Mouse (Mus musculus) hindbrain, embryonic 13.5 days (tissue): ENCODE measurements around the gene Ahsg. TPM values are rescaled to one million over a fixed set of nuclear protein-coding genes. Genes with fewer than 3 reads are reported as not detected.

ENCODE experiments used
- ATAC-seq: fragments of 200-750 bp; cut with Nextera tagmentation; 2 replicates; pipeline ENCODE4 v1.8.0; 2017; ENCODE audit warnings: moderate TSS enrichment; ENCODE audit not compliant: low FRiP score
- H3K27ac ChIP-seq: fragments of 300-500 bp; sonication (generic); 2 replicates; pipeline ENCODE4 v1.5.1; 2015; ENCODE audit warnings: inconsistent platforms, mild to moderate bottlenecking, moderate library complexity
- H3K27me3 ChIP-seq: fragments of 300-500 bp; sonication (generic); 2 replicates; pipeline ENCODE4 v1.6.1; 2015; ENCODE audit warnings: mild to moderate bottlenecking, inconsistent platforms
- H3K36me3 ChIP-seq: fragments of 300-500 bp; sonication (generic); 2 replicates; pipeline ENCODE4 v1.6.1; 2015; ENCODE audit warnings: mild to moderate bottlenecking, inconsistent platforms
- H3K4me1 ChIP-seq: fragments of 300-500 bp; sonication (generic); replicated peaks from 2 replicates; pipeline ENCODE4 v1.6.1; 2015; ENCODE audit warnings: inconsistent platforms
- H3K4me2 ChIP-seq: fragments of 300-500 bp; sonication (generic); 2 replicates; pipeline ENCODE4 v1.6.1; 2015; ENCODE audit warnings: inconsistent platforms, mild to moderate bottlenecking, moderate library complexity
- H3K4me3 ChIP-seq: fragments of 300-500 bp; sonication (generic); 2 replicates; pipeline ENCODE4 v1.5.1; 2015; ENCODE audit warnings: mild to moderate bottlenecking, inconsistent platforms
- H3K9ac ChIP-seq: fragments of 300-500 bp; sonication (generic); 2 replicates; pipeline ENCODE4 v1.6.1; 2015; ENCODE audit warnings: mild to moderate bottlenecking, inconsistent platforms
- H3K9me3 ChIP-seq: fragments of 300-500 bp; sonication (generic); 2 replicates; pipeline ENCODE4 v1.6.1; 2016; ENCODE audit warnings: inconsistent platforms
- WGBS: fragments of 180-500 bp; shearing (Covaris S2); methylation state at CpG from one replicate; pipeline ENCODE4 v1.1.7; 2015; 5-methylcytosine and 5-hydroxymethylcytosine counted together
- polyA plus RNA-seq: library from polyadenylated mRNA; unstranded; fragments of >200 nt; fragmentation: Nextera tagmentation; extraction: Ambion mirVana; gene quantifications from 2 replicates; pipeline ENCODE4 v1.2.1, GENCODE M21; 2015

Gene Ahsg
- 0.23 TPM in 1 of 2 replicates, not detected in the other for polyA plus RNA-seq

DNA sequence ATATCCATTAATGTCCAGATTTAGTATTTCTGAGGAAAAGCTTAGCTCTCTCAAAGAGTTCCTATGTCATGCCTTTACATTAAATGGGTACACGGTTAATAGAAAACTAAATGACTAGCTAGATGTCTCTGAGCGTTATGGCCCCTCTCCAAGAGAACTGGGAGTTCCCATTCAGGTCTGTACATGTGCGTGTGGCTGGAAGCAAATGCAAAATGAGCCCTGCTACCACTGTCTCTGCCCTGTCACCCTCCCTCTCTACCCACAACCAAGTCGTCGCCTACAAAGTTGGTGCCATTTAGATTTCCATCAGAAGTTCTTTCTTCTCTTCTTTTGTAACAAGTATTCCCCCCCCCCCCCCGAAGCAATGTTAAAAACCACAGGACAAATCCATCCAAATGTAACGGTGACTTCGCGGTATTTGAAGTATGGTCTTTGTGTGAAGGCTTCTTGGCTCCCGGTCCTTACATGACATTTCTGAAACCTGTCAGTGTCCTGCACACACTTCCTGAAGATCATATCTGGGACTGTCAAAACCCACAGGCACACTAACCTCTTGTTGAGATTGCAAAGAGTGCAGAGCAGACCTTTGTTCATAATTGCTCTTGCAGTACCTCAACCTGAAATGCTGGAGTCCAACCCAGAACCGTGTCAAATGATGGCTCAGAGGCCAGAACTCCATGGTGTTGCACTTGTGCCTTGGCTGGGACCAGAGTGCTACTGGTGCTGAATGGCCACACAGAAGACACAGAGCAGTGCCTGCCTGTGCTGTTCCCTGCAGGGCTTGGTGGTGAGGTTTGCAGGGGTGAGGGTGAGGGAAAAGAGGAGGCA lies at the start of gene Ahsg:
Gene Ahsg (plus strand): TSS at position 595 of the 828 bp plus-strand sequence.
- no peak within 1 kb of the TSS for H3K27ac ChIP-seq
- no peaks in the 10 kb centered on the region for H3K27me3 ChIP-seq
- no peak for ATAC-seq
- no peak within 1 kb of the TSS for H3K9ac ChIP-seq
- H3K4me3 ChIP-seq = no peak within 1 kb of the TSS
- H3K4me2 ChIP-seq = no peak within 1 kb of the TSS
- no peaks in the 10 kb centered on the region for H3K9me3 ChIP-seq
- no peaks in the 10 kb centered on the region for H3K36me3 ChIP-seq
- 83% methylated on average over 11 of the region's 11 CpGs for WGBS
- no peaks in the 10 kb centered on the region for H3K4me1 ChIP-seq

DNA sequence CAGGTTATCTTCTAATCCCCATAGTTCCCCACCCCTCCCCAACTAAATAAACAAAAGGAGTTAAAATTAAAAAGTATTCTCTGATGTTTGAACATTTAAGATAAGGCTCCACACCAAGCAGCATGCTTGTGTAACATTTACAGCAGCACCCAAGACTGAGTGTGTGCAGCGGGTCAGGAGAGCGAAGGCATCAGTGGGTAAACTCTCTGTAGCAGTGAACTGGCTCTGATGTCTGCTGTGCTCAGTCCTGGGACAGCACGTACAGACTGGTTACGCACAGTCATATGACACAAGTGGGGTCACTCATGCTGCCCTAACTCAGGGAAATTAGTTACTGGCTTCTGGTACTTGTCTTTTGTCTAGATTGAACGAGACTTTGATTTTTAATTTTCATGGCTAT lies 48.2 kb upstream of the Ahsg start:
- Histone ChIP-seq H3K36me3 (peaks cover 26% of the 10 kb centered on the region), H3K4me3 (no peak overlapping the region), H3K27ac (no peak overlapping the region), H3K9ac (no peak overlapping the region), H3K4me1 (peaks cover 15% of the 10 kb centered on the region), H3K27me3 (no peaks in the 10 kb centered on the region), H3K4me2 (no peak overlapping the region), H3K9me3 (no peaks in the 10 kb centered on the region)
- ATAC-seq = no peak
- WGBS = 91% methylated on average over 5 of the region's 5 CpGs

DNA sequence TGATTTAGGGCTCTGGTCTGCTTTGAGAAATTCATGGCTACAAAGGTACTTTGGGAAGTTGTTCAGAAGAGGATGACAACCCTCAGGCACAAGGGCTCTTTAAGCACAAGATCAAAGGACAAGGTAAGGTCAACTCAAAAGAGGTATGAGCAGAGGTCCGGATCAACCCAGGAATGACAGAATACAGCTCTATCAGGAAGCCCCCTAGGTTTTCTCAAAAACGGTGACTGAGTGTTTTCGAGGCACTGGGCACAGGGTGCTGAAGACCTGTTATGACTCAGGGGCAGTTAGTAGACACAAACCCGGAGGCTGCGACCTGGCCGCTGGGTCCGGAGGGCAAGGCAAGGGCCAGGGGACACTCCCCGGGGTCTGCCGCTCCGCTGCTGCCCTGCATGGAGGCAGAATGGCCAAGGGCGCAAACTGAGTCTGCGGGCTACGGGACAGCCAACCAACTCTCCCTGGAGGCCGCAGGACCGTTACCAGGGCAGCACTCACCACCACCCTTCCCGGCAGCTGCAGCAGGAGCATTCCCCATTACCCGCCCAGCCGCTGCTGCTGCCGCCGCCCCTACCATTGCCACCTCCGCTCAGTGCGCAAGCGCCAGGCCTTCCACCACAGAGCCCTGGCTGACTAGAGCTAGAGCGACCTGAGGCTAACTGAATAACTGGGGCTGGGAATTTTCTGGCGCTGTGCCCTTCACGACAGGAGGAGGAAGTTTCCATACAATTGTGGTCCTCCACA lies 46.8 kb upstream of the Ahsg start:
- Histone ChIP-seq H3K27me3 (no peaks in the 10 kb centered on the region), H3K36me3 (peaks cover 18% of the 10 kb centered on the region; the same call in 1 of the 2 replicates), H3K27ac (peak overlapping the region; percentile 61; the same call in 1 of the 2 replicates), H3K9me3 (no peaks in the 10 kb centered on the region), H3K4me3 (peak overlapping the region; percentile 51), H3K4me2 (peak overlapping the region; percentile 71), H3K9ac (peak overlapping the region; percentile 87), H3K4me1 (peaks cover 15% of the 10 kb centered on the region)
- 8% methylated on average over 26 of the region's 26 CpGs for whole genome bisulfite sequencing
- ATAC-seq = peak; percentile 97

DNA sequence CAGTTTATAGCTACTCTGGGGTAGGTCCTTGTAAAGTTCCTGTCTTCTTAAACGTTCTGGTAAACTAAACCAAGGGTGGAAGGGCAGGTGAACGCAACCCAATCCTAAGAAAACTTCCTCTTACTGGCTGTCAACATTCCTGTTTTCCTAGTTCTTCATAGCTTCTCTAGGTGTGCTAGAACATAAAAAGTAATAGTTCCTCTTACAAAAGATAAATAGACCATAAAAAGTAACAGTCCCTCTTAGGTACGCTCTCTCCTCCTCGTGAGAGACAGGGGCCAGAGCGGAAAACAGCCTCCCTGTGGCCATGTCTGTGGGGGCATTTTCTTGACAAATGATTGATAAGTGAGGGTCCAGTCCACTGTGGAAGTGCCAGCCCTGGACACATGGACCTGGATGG lies 46.2 kb upstream of the Ahsg start:
- H3K27me3 ChIP-seq = no peaks in the 10 kb centered on the region
- peak overlapping the region; percentile 51 for H3K4me3 ChIP-seq
- 73% methylated on average over 5 of the region's 5 CpGs for WGBS
- H3K4me2 ChIP-seq = peak overlapping the region; percentile 71
- ATAC-seq = peak; percentile 44
- H3K36me3 ChIP-seq = peaks cover 14% of the 10 kb centered on the region; the same call in 1 of the 2 replicates
- H3K9ac ChIP-seq = peak overlapping the region; percentile 87; the same call in 1 of the 2 replicates
- H3K27ac ChIP-seq = 0 out of 2 replicates have a peak overlapping the region, but pooled peaks have one; percentile 61
- H3K4me1 ChIP-seq = peaks cover 15% of the 10 kb centered on the region
- no peaks in the 10 kb centered on the region for H3K9me3 ChIP-seq

DNA sequence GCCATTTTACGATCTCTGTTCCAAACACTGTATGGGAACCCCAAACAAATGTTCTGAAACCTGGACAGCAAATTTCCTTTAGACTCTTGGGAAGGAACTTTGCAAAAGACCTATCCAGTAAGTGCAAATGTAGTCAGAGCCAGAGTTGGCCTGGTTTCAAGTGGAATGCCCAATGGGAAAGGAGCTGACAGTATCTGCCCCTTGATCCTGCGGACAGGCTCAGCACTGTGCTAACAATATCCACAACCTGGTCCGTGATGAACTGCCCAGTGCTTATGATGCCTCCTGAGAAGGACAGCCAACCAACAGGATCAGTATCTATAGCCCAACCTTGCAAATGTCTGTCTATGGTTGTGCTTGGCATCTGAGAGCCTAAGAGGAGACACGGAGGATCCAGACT lies 45.6 kb upstream of the Ahsg start:
- Histone ChIP-seq H3K4me1 (peaks cover 15% of the 10 kb centered on the region), H3K4me2 (no peak overlapping the region), H3K9ac (no peak overlapping the region), H3K4me3 (no peak overlapping the region), H3K36me3 (peaks cover 8% of the 10 kb centered on the region; the same call in 1 of the 2 replicates), H3K27me3 (no peaks in the 10 kb centered on the region), H3K9me3 (no peaks in the 10 kb centered on the region), H3K27ac (no peak overlapping the region)
- no peak for ATAC-seq
- WGBS = 92% methylated on average over 4 of the region's 4 CpGs

DNA sequence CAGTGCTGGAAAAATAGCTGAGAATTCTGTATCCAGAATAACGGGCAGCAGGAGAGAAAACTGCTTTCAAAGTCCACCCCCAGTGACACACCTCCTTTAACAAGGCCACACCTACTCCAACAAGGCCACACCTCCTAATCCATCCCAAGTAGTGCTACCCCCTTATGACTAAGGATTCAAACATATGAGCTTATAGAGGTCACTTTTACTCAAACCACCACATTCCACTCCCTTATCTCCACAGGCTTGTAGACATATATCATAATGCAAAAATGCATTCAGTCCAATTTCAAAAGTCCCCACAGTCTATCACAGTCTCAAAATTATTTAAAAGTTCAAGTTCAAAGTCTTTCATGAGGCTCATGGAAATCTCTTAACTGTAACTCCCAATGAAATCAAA lies 43.4 kb upstream of the Ahsg start:
- H3K4me1 ChIP-seq = peaks cover 15% of the 10 kb centered on the region
- no peak for ATAC-seq
- H3K4me2 ChIP-seq = no peak overlapping the region
- H3K4me3 ChIP-seq = no peak overlapping the region
- WGBS = 79% methylated on average over 1 of the region's 1 CpGs
- H3K36me3 ChIP-seq = no peaks in the 10 kb centered on the region
- H3K9ac ChIP-seq = no peak overlapping the region
- H3K27me3 ChIP-seq = no peaks in the 10 kb centered on the region
- no peaks in the 10 kb centered on the region for H3K9me3 ChIP-seq
- H3K27ac ChIP-seq = no peak overlapping the region

DNA sequence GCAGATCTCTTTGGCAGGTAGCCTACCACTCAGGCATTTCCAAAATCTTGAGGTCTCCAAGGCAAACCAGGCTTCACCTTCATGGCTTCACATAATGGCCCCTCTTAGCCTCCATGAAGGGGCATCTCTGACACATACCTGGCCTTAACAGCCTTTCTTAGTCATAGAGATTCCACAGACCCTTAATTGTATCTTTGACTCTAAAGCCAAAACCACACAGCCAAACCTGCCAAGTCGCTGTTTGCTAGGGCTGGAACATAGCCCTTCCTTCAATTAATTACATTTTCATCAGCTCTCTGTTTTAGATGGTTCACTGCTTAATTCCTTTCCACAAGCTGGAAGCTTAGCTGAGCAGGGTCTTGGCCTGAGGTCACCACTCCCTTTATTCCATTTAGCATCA lies 42.7 kb upstream of the Ahsg start:
- Histone ChIP-seq H3K4me2 (no peak overlapping the region), H3K9ac (no peak overlapping the region), H3K36me3 (no peaks in the 10 kb centered on the region), H3K27ac (no peak overlapping the region), H3K27me3 (no peaks in the 10 kb centered on the region), H3K4me3 (no peak overlapping the region), H3K9me3 (no peaks in the 10 kb centered on the region), H3K4me1 (peaks cover 15% of the 10 kb centered on the region)
- WGBS = 95% methylated on average over 1 of the region's 1 CpGs
- ATAC-seq = no peak

DNA sequence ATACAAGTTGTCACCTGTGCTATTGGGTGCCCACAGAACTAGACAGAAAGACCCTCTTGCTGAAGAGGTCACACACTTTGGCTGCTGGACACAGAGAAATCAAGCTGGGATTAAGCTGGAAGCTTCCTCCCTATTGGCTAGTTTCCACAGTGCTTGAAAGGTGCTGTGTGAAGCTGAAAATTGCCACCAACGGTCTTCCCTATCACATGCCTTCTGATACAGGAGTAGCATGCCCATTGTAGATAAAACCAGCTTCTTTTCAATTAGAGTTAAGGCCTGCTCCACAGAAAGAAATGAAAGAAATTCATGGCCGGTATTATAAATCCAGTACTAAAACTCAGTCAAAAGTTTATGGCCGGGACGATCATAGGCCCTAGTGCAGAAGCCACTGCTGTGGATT lies 38.4 kb upstream of the Ahsg start:
- Histone ChIP-seq H3K4me3 (no peak overlapping the region), H3K27me3 (no peaks in the 10 kb centered on the region), H3K4me1 (peaks cover 6% of the 10 kb centered on the region), H3K36me3 (no peaks in the 10 kb centered on the region), H3K9me3 (no peaks in the 10 kb centered on the region), H3K9ac (no peak overlapping the region), H3K4me2 (no peak overlapping the region), H3K27ac (no peak overlapping the region)
- 98% methylated on average over 4 of the region's 4 CpGs for WGBS
- ATAC-seq = no peak

DNA sequence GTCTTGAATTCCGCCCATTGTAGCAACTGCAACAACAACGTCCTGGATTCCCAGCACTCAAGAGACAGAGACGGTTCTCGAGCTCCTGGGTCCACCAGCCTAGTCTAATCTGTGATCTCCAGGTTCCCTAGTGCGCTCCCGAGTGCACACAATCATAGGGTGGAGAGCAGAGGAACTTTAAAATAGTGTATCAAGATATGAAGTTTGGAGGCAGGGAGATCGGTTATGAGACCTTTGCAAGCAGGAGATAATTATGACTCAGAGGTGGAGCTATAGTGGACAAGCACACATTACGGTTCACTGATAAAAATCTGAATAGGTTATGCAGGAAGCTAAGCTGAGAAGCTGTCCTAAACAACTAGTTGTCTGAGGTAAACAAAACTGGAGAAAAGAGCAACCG lies 34.3 kb upstream of the Ahsg start:
- 16% methylated on average over 9 of the region's 9 CpGs for WGBS
- H3K9me3 ChIP-seq = no peaks in the 10 kb centered on the region
- peak overlapping the region; percentile 98 for H3K4me3 ChIP-seq
- H3K36me3 ChIP-seq = no peaks in the 10 kb centered on the region
- H3K27me3 ChIP-seq = no peaks in the 10 kb centered on the region
- H3K4me2 ChIP-seq = peak overlapping the region; percentile 86
- H3K9ac ChIP-seq = peak overlapping the region; percentile 69
- peak overlapping the region; percentile 70 for H3K27ac ChIP-seq
- no peak for ATAC-seq
- peaks cover 21% of the 10 kb centered on the region for H3K4me1 ChIP-seq

DNA sequence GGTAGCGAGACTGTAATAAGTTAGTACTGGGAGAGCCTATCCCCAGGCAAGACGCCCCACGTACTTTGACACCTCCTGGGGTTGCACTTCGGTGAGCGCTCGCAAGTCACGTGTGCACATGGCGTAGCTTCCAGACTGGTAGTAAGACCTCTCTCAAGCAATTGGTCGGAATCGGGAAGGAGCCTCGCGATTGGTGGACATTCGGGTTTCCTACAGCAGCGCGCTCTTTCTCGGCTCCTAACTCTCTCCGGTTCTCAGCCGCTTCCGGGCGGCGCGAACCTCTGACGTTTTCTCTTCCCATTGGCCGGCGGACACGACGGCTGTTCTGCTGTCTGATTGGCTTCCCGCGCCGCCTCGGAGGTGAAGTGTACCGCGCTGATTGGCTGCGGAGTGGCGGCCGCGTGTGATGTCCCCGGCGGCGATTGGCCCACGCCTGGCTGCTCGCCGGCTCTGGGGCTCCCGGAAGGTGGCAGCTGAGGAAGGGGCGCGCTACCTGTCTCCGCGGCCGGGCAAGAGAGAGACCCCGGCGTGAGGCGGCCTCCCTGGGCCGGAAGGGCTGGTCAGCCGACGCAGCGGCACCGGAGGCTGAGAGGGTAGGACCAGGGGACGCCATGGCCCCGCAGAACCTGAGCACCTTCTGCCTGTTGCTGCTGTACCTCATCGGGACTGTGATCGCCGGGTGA lies 33.5 kb upstream of the Ahsg start, which contains the start of the genes Tbccd1 and Dnajb11:
Gene Tbccd1 (minus strand): TSS at position 239 of the 683 bp plus-strand sequence.
Gene Dnajb11 (plus strand): TSS at position 415 of the 683 bp plus-strand sequence.
- Histone ChIP-seq H3K36me3 (peaks cover 2% of the 10 kb centered on the region), H3K27me3 (no peaks in the 10 kb centered on the region), H3K4me3 (peak within 1 kb of the TSS; percentile 98), H3K9ac (peak within 1 kb of the TSS; percentile 96), H3K27ac (peak within 1 kb of the TSS; percentile 81), H3K4me1 (peaks cover 21% of the 10 kb centered on the region), H3K4me2 (peak within 1 kb of the TSS; percentile 86), H3K9me3 (no peaks in the 10 kb centered on the region)
- under 1% methylated on average over 62 of the region's 62 CpGs for WGBS
- peak; percentile 100 for ATAC-seq

DNA sequence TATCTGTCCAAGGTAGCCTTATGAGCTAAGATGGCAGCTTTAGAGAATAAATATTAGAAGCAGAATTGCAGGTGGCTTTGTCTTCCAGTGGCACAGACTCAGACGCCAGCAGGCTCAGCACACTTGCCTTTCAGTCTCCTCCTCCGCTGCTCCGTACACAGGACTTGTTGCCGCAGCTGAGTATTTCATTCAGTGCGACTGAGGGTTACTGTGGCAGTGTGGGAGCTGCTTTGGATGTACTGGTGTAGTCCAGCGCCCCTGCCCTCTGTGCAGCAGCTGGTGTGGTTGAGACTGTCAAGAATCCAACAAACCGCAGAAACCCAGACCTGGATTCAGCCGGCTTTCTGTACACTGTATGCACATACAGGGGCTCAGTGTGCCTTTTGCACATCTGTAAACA lies 18.7 kb upstream of the Ahsg start:
- WGBS = 93% methylated on average over 8 of the region's 8 CpGs
- H3K27ac ChIP-seq = no peak overlapping the region
- no peaks in the 10 kb centered on the region for H3K9me3 ChIP-seq
- ATAC-seq = no peak
- H3K4me3 ChIP-seq = no peak overlapping the region
- H3K4me1 ChIP-seq = no peaks in the 10 kb centered on the region
- no peak overlapping the region for H3K9ac ChIP-seq
- no peak overlapping the region for H3K4me2 ChIP-seq
- peaks cover 65% of the 10 kb centered on the region for H3K36me3 ChIP-seq
- no peaks in the 10 kb centered on the region for H3K27me3 ChIP-seq

DNA sequence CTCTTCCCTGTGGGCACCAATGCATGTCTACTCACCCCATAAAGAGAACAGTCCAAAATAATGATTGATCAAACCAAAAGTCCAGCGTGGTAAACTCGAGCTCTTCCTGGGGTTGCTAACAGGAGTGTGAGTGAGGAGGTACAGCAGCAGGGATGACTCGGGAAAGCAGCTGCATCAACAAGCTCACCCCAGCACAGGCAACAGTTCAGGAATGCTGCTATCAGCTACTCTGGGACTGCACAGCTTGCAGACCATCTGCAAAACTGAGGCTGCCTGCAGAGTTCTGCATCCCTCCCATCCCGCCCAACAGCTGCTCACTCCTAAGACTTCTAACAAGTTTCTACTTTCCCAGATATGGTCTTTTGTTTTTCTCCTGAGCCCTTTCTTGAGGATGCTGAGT lies 17.7 kb upstream of the Ahsg start:
- H3K9ac ChIP-seq = no peak overlapping the region
- H3K4me3 ChIP-seq = no peak overlapping the region
- peaks cover 57% of the 10 kb centered on the region for H3K36me3 ChIP-seq
- ATAC-seq = no peak
- no peaks in the 10 kb centered on the region for H3K27me3 ChIP-seq
- no peaks in the 10 kb centered on the region for H3K4me1 ChIP-seq
- no peak overlapping the region for H3K4me2 ChIP-seq
- H3K9me3 ChIP-seq = no peaks in the 10 kb centered on the region
- no peak overlapping the region for H3K27ac ChIP-seq
- WGBS = 83% methylated on average over 4 of the region's 4 CpGs
